Mouse (Mus musculus) ES-Bruce4 (cell line): ENCODE data around the gene Papola. TPM values are rescaled to one million over a fixed set of nuclear protein-coding genes. Genes with fewer than 3 reads are reported as not detected.

Experiments used
- H3K27ac ChIP-seq: 2 replicates; pipeline ENCODE4 v1.5.1; 2012; ENCODE audit warnings: low read length, inconsistent platforms; ENCODE audit not compliant: insufficient read depth
- H3K27me3 ChIP-seq: 2 replicates; pipeline ENCODE4 v1.6.1; 2012; ENCODE audit warnings: mild to moderate bottlenecking, low read length, inconsistent platforms; ENCODE audit not compliant: control insufficient read depth, poor library complexity, insufficient read depth, severe bottlenecking
- H3K36me3 ChIP-seq: 2 replicates; pipeline ENCODE4 v1.6.1; 2012; ENCODE audit warnings: inconsistent platforms, mild to moderate bottlenecking, low read length, moderate library complexity; ENCODE audit not compliant: control insufficient read depth, poor library complexity, insufficient read depth, severe bottlenecking
- H3K4me1 ChIP-seq: one replicate; pipeline ENCODE4 v1.8.1; 2011; ENCODE audit warnings: low read length; ENCODE audit not compliant: control insufficient read depth, insufficient read depth
- H3K4me3 ChIP-seq: 2 replicates; pipeline ENCODE4 v1.5.1; 2011; ENCODE audit warnings: low read depth, mild to moderate bottlenecking, low read length
- H3K9ac ChIP-seq: 2 replicates; pipeline ENCODE4 v1.6.1; 2012; ENCODE audit warnings: low read depth, mild to moderate bottlenecking, inconsistent platforms; ENCODE audit not compliant: poor library complexity, severe bottlenecking
- H3K9me3 ChIP-seq: replicated peaks from 2 replicates; pipeline ENCODE4 v1.6.1; 2012; ENCODE audit warnings: mild to moderate bottlenecking, low read length, inconsistent platforms; ENCODE audit not compliant: control insufficient read depth, poor library complexity, insufficient read depth, severe bottlenecking
- CTCF ChIP-seq: IDR thresholded peaks from one replicate; pipeline ENCODE4 v1.8.1; 2011; ENCODE audit warnings: low read depth, low read length
- EP300 ChIP-seq: IDR thresholded peaks from 2 replicates; pipeline ENCODE4 v1.6.1; 2011; ENCODE audit warnings: low read depth, low read length; ENCODE audit not compliant: insufficient read depth
- POLR2A ChIP-seq: IDR thresholded peaks from one replicate; pipeline ENCODE4 v1.8.1; 2011; ENCODE audit warnings: low read length; ENCODE audit not compliant: insufficient read depth
- polyA plus RNA-seq: library from polyadenylated mRNA; stranded (reverse); fragments of >200 nt; gene quantifications from 2 replicates; pipeline ENCODE4 v1.2.4, GENCODE M21; 2011; ENCODE audit warnings: low read depth; ENCODE audit not compliant: missing spikeins, insufficient read depth, insufficient read length

Gene Papola
- polyA plus RNA-seq, 1 experiment = 251 TPM

GRCm38 (mm10) chr12:105843243-105844005 lies 58.9 kb downstream of the Papola start:
- TF ChIP-seq POLR2A = no peak
- no peak for TF ChIP-seq EP300
- TF ChIP-seq CTCF = no peak
- Histone ChIP-seq H3K4me1 (no peaks in the 10 kb centered on the region), H3K9ac (no peak overlapping the region), H3K27me3 (no peaks in the 10 kb centered on the region), H3K4me3 (no peak overlapping the region), H3K27ac (no peak overlapping the region), H3K36me3 (peaks cover 18% of the 10 kb centered on the region), H3K9me3 (no peaks in the 10 kb centered on the region)

GRCm38 (mm10) chr12:105844406-105844805 lies 59.9 kb downstream of the Papola start:
- H3K36me3 ChIP-seq = peaks cover 14% of the 10 kb centered on the region
- no peak overlapping the region for H3K9ac ChIP-seq
- no peak overlapping the region for H3K27ac ChIP-seq
- TF ChIP-seq EP300 (no peak), CTCF (no peak), POLR2A (no peak)
- no peaks in the 10 kb centered on the region for H3K9me3 ChIP-seq
- no peaks in the 10 kb centered on the region for H3K27me3 ChIP-seq
- no peaks in the 10 kb centered on the region for H3K4me1 ChIP-seq
- no peak overlapping the region for H3K4me3 ChIP-seq

GRCm38 (mm10) chr12:105849102-105849501 lies 64.6 kb downstream of the Papola start:
- Histone ChIP-seq H3K9me3 (no peaks in the 10 kb centered on the region), H3K27ac (no peak overlapping the region), H3K9ac (no peak overlapping the region), H3K36me3 (no peaks in the 10 kb centered on the region), H3K4me3 (no peak overlapping the region), H3K27me3 (no peaks in the 10 kb centered on the region), H3K4me1 (no peaks in the 10 kb centered on the region)
- no peak for TF ChIP-seq POLR2A
- TF ChIP-seq EP300 = no peak
- TF ChIP-seq CTCF = no peak

GRCm38 (mm10) chr12:105850675-105851074 lies 66.2 kb downstream of the Papola start:
- Histone ChIP-seq H3K9ac (no peak overlapping the region), H3K27ac (no peak overlapping the region), H3K9me3 (no peaks in the 10 kb centered on the region), H3K4me3 (no peak overlapping the region), H3K4me1 (no peaks in the 10 kb centered on the region), H3K36me3 (no peaks in the 10 kb centered on the region), H3K27me3 (no peaks in the 10 kb centered on the region)
- TF ChIP-seq POLR2A (no peak), CTCF (no peak), EP300 (no peak)

- H3K4me1 ChIP-seq = no peaks in the 10 kb centered on the region
These were observed 68.3 kb downstream of the Papola start for GRCm38 (mm10) chr12:105852798-105853197.

GRCm38 (mm10) chr12:105854639-105855038 lies 70.1 kb downstream of the Papola start:
- Histone ChIP-seq H3K4me3 (no peak overlapping the region), H3K9me3 (no peaks in the 10 kb centered on the region), H3K36me3 (no peaks in the 10 kb centered on the region), H3K27me3 (no peaks in the 10 kb centered on the region), H3K9ac (no peak overlapping the region), H3K4me1 (no peaks in the 10 kb centered on the region), H3K27ac (no peak overlapping the region)
- TF ChIP-seq CTCF = peak; percentile 29
- TF ChIP-seq POLR2A = no peak

More at GRCm38 (mm10) chr12:105852798-105853197, 68.3 kb downstream of the Papola start:
- Histone ChIP-seq H3K36me3 (no peaks in the 10 kb centered on the region), H3K9ac (no peak overlapping the region), H3K27me3 (no peaks in the 10 kb centered on the region), H3K27ac (no peak overlapping the region), H3K4me3 (no peak overlapping the region), H3K9me3 (no peaks in the 10 kb centered on the region)
- TF ChIP-seq EP300 = no peak
- TF ChIP-seq POLR2A = no peak
- TF ChIP-seq CTCF = no peak
